Comparison of ENCODE assay signal across 9 mouse cellular contexts in genomic region chr7:80904921-80905515, GRCm38 (mm10). TPM values are rescaled to one million over a fixed set of nuclear protein-coding genes. Genes with fewer than 3 reads are reported as not detected.
DNase-seq lines count a peak whose midpoint lies in the region; ATAC-seq lines count a peak whose summit lies in the region.
"Had no signal": no experiment of that assay in that cellular context is flagged by ENCODE, and none has a peak within 500 bp of the region (broad histone marks: within the 10 kb centered on the region; RNA-seq: fewer than 3 reads in every experiment).

Nmb (minus strand) TSS chr7:80905076.

- WGBS in forebrain, embryonic 12.5 days: 3% methylated on average over 19 of the region's 19 CpGs
- 3% methylated on average over 19 of the region's 19 CpGs for WGBS in heart, embryonic 13.5 days
- WGBS in kidney, embryonic 15.5 days: 3% methylated on average over 19 of the region's 19 CpGs
- 3% methylated on average over 19 of the region's 19 CpGs for WGBS in liver, embryonic 16.5 days (ENCODE audit: insufficient replicate concordance)
- WGBS in neural tube, embryonic 12.5 days: 4% methylated on average over 19 of the region's 19 CpGs

- peak; percentile 55; the same call in 1 of the 2 replicates for ATAC-seq in forebrain, embryonic 12.5 days (ENCODE audit: low FRiP score)
- ATAC-seq in heart, embryonic 13.5 days (ENCODE audit: extremely low read depth, insufficient number of reproducible peaks, low FRiP score, low TSS enrichment): no peak
- ATAC-seq in kidney, embryonic 15.5 days (replicated peaks; ENCODE audit: low FRiP score): peak; percentile 69
- ATAC-seq in liver, embryonic 16.5 days (ENCODE audit: low read depth): no peak
- peak; percentile 51; the same call in 1 of the 2 replicates for ATAC-seq in neural tube, embryonic 12.5 days (ENCODE audit: low FRiP score, low read depth)
- ATAC-seq: Patski had no signal

- peaks cover 22% of the 10 kb centered on the region; the same call in 1 of the 2 replicates for H3K36me3 ChIP-seq in forebrain, embryonic 12.5 days (replicated peaks)
- H3K36me3 ChIP-seq in heart, embryonic 13.5 days: peaks cover 31% of the 10 kb centered on the region
- H3K36me3 ChIP-seq in kidney, embryonic 15.5 days: peaks cover 25% of the 10 kb centered on the region
- no peaks in the 10 kb centered on the region for H3K36me3 ChIP-seq in liver, embryonic 16.5 days (ENCODE audit: control insufficient read depth, insufficient read depth)
- peaks cover 29% of the 10 kb centered on the region for H3K36me3 ChIP-seq in neural tube, embryonic 12.5 days

- peak within 1 kb of the TSS; percentile 47 for H3K4me3 ChIP-seq in forebrain, embryonic 12.5 days (replicated peaks)
- H3K4me3 ChIP-seq in heart, embryonic 13.5 days: peak within 1 kb of the TSS; percentile 59
- peak within 1 kb of the TSS; percentile 45 for H3K4me3 ChIP-seq in kidney, embryonic 15.5 days (replicated peaks)
- peak within 1 kb of the TSS; percentile 60 for H3K4me3 ChIP-seq in liver, embryonic 16.5 days (ENCODE audit: low read depth, low read length)
- peak within 1 kb of the TSS; percentile 37 for H3K4me3 ChIP-seq in neural tube, embryonic 12.5 days

- H3K4me1 ChIP-seq in forebrain, embryonic 12.5 days: peaks cover 26% of the 10 kb centered on the region
- peaks cover 26% of the 10 kb centered on the region for H3K4me1 ChIP-seq in heart, embryonic 13.5 days
- H3K4me1 ChIP-seq in kidney, embryonic 15.5 days: peaks cover 32% of the 10 kb centered on the region
- peaks cover 19% of the 10 kb centered on the region for H3K4me1 ChIP-seq in liver, embryonic 16.5 days (ENCODE audit: control insufficient read depth, low read depth, low read length)
- peaks cover 24% of the 10 kb centered on the region for H3K4me1 ChIP-seq in neural tube, embryonic 12.5 days

- H3K9ac ChIP-seq in forebrain, embryonic 12.5 days: peak within 1 kb of the TSS; percentile 59
- peak within 1 kb of the TSS; percentile 84 for H3K9ac ChIP-seq in heart, embryonic 13.5 days
- peak within 1 kb of the TSS; percentile 46 for H3K9ac ChIP-seq in kidney, embryonic 15.5 days
- peak within 1 kb of the TSS; percentile 67 for H3K9ac ChIP-seq in liver, embryonic 16.5 days (ENCODE audit: low read depth, low read length)
- H3K9ac ChIP-seq in neural tube, embryonic 12.5 days: peak within 1 kb of the TSS; percentile 67

- no peaks in the 10 kb centered on the region for H3K27me3 ChIP-seq in forebrain, embryonic 12.5 days
- H3K27me3 ChIP-seq in heart, embryonic 13.5 days (replicated peaks): peaks cover 9% of the 10 kb centered on the region; the same call in 1 of the 2 replicates
- H3K27me3 ChIP-seq in kidney, embryonic 15.5 days: no peaks in the 10 kb centered on the region
- H3K27me3 ChIP-seq in liver, embryonic 16.5 days (ENCODE audit: control insufficient read depth, insufficient read depth, low read depth, low read length): no peaks in the 10 kb centered on the region
- no peaks in the 10 kb centered on the region for H3K27me3 ChIP-seq in neural tube, embryonic 12.5 days (replicated peaks)
- H3K27me3 ChIP-seq: Patski had no signal

- no peak within 1 kb of the TSS for H3K27ac ChIP-seq in forebrain, embryonic 12.5 days
- no peak within 1 kb of the TSS for H3K27ac ChIP-seq in heart, embryonic 13.5 days (replicated peaks)
- 0 out of 2 replicates have a peak within 1 kb of the TSS, but pooled peaks have one; percentile 11 for H3K27ac ChIP-seq in kidney, embryonic 15.5 days
- no peak within 1 kb of the TSS for H3K27ac ChIP-seq in liver, embryonic 16.5 days (ENCODE audit: low read length)
- no peak within 1 kb of the TSS for H3K27ac ChIP-seq in neural tube, embryonic 12.5 days

- DNase-seq in CD8-positive naive resting alpha-beta T cell, adult 2 months (ENCODE audit: low read depth in 2 of 2, low spot score in 2 of 2): peak; percentile 5 to 25
- DNase-seq in c-Kit-positive CD71-positive TER-119-positive erythroid progenitor cells, embryonic 14.5 days (ENCODE audit: low spot score): peak; percentile 39
- peak; percentile 58 for DNase-seq in testis, postnatal 14 days (ENCODE audit: low spot score)

- H3K4me2 ChIP-seq in forebrain, embryonic 12.5 days: peak within 1 kb of the TSS; percentile 89
- peak within 1 kb of the TSS; percentile 97 for H3K4me2 ChIP-seq in heart, embryonic 13.5 days
- H3K4me2 ChIP-seq in kidney, embryonic 15.5 days: peak within 1 kb of the TSS; percentile 75
- peak within 1 kb of the TSS; percentile 94 for H3K4me2 ChIP-seq in liver, embryonic 16.5 days (ENCODE audit: low read depth, low read length)
- H3K4me2 ChIP-seq in neural tube, embryonic 12.5 days (replicated peaks): peak within 1 kb of the TSS; percentile 87

- H3K9me3 ChIP-seq in forebrain, embryonic 12.5 days: no peaks in the 10 kb centered on the region
- no peaks in the 10 kb centered on the region for H3K9me3 ChIP-seq in heart, embryonic 13.5 days
- H3K9me3 ChIP-seq in kidney, embryonic 15.5 days (replicated peaks): no peaks in the 10 kb centered on the region
- no peaks in the 10 kb centered on the region for H3K9me3 ChIP-seq in liver, embryonic 16.5 days (replicated peaks; ENCODE audit: control insufficient read depth, low read length)
- H3K9me3 ChIP-seq in neural tube, embryonic 12.5 days: no peaks in the 10 kb centered on the region

RNA-seq across cellular contexts. Expression of gene Nmb, which starts in this region (rescaled TPM):
- polyA plus RNA-seq in forebrain, embryonic 12.5 days (2016; fragmentation: Nextera tagmentation; extraction: Ambion mirVana): 7.8 and 8.6 TPM in 2 replicates
- polyA plus RNA-seq in heart, embryonic 13.5 days (2015; fragmentation: Nextera tagmentation; extraction: Ambion mirVana): 3.0 and 3.2 TPM in 2 replicates
- 8.2 and 10.0 TPM in 2 replicates for polyA plus RNA-seq in kidney, embryonic 15.5 days (2015; fragmentation: Nextera tagmentation; extraction: Ambion mirVana)
- 1.2 and 1.6 TPM in 2 replicates for polyA plus RNA-seq in liver, embryonic 16.5 days (2015; fragmentation: Nextera tagmentation; extraction: Ambion mirVana)
- 6.5 and 7.4 TPM in 2 replicates for polyA plus RNA-seq in neural tube, embryonic 12.5 days (2016; fragmentation: Nextera tagmentation; extraction: Ambion mirVana)

Comparison
In these comparisons a context has a peak if more than half of its experiments do, and no peak if none do; other contexts are left out.
1. ATAC-seq: peak in forebrain, embryonic 12.5 days (single experiment), kidney, embryonic 15.5 days (single experiment) and neural tube, embryonic 12.5 days (single experiment); none in heart, embryonic 13.5 days (single experiment) and liver, embryonic 16.5 days (single experiment).
2. Peak in every context shown above with its lines, with median percentiles within 50 percentile points of each other: DNase-seq, H3K4me2 ChIP-seq, H3K4me3 ChIP-seq and H3K9ac ChIP-seq.